9 mouse cellular contexts compared by ENCODE assay signal in genomic region chr13:60099469-60100129, GRCm38 (mm10).
DNase-seq lines count a peak whose midpoint lies in the region; ATAC-seq and TF ChIP-seq lines count a peak whose summit lies in the region.
"Had no signal": no experiment of that assay in that cellular context is flagged by ENCODE, and none has a peak within 500 bp of the region (broad histone marks: within the 10 kb centered on the region; RNA-seq: fewer than 3 reads in every experiment).

No protein-coding gene starts in this region.

- no peaks in the 10 kb centered on the region for H3K36me3 ChIP-seq in heart, embryonic 15.5 days
- no peaks in the 10 kb centered on the region for H3K36me3 ChIP-seq in MEL (ENCODE audit: control insufficient read depth in 1 of 2, insufficient read depth in 2 of 2, low read length in 2 of 2)
- no peaks in the 10 kb centered on the region for H3K36me3 ChIP-seq in intestine, postnatal 0 days (ENCODE audit: control insufficient read depth, insufficient read depth)
- H3K36me3 ChIP-seq in lung, postnatal 0 days (ENCODE audit: insufficient read depth, low read length), result no peaks in the 10 kb centered on the region
- no peaks in the 10 kb centered on the region for H3K36me3 ChIP-seq in hindbrain, embryonic 16.5 days (ENCODE audit: control insufficient read depth, insufficient read depth, low read length)

- no peak for TF ChIP-seq EP300 in MEL (IDR thresholded peaks at IDR 0.05; ENCODE audit: low read depth in 1 of 2, low read length in 2 of 2)
- no peak; the same call in 1 of the 2 replicates for TF ChIP-seq EP300 in lung, postnatal 0 days (IDR thresholded peaks at IDR 0.05)

- no peak for ATAC-seq in heart, embryonic 15.5 days (replicated peaks; ENCODE audit: insufficient number of reproducible peaks, insufficient read depth, low FRiP score, low read depth)
- no peak for ATAC-seq in intestine, postnatal 0 days
- ATAC-seq in lung, postnatal 0 days, result peak; percentile 83
- no peak for ATAC-seq in hindbrain, embryonic 16.5 days

- no peak; a peak in 2 of 6 replicates for TF ChIP-seq CTCF in MEL (IDR thresholded peaks at IDR 0.05 in 2 of 3, conservative IDR thresholded peaks at IDR 0.05 in 1 of 3; ENCODE audit: control insufficient read depth in 1 of 3, insufficient read depth in 1 of 3, low read depth in 2 of 3, low read length in 3 of 3, poor library complexity in 1 of 3, severe bottlenecking in 1 of 3)
- TF ChIP-seq CTCF in intestine, postnatal 0 days (IDR thresholded peaks at IDR 0.05; ENCODE audit: low read depth), result peak; percentile 60
- TF ChIP-seq CTCF in lung, postnatal 0 days (IDR thresholded peaks at IDR 0.05), result peak; percentile 64

- H3K27me3 ChIP-seq in heart, embryonic 15.5 days, result no peaks in the 10 kb centered on the region
- no peaks in the 10 kb centered on the region for H3K27me3 ChIP-seq in MEL (ENCODE audit: control insufficient read depth in 1 of 2, insufficient read depth in 2 of 2, low read length in 2 of 2)
- H3K27me3 ChIP-seq in intestine, postnatal 0 days (replicated peaks; ENCODE audit: control insufficient read depth, insufficient read depth, low read length), result no peaks in the 10 kb centered on the region
- no peaks in the 10 kb centered on the region for H3K27me3 ChIP-seq in lung, postnatal 0 days (replicated peaks; ENCODE audit: insufficient read depth, low read length)
- no peaks in the 10 kb centered on the region for H3K27me3 ChIP-seq in hindbrain, embryonic 16.5 days (replicated peaks; ENCODE audit: control insufficient read depth, insufficient read depth, low read length)

- no peak overlapping the region for H3K4me3 ChIP-seq in heart, embryonic 15.5 days
- H3K4me3 ChIP-seq in MEL (ENCODE audit: control insufficient read depth in 1 of 2, insufficient read depth in 1 of 2, low read depth in 2 of 2, low read length in 2 of 2), result no peak overlapping the region
- H3K4me3 ChIP-seq in intestine, postnatal 0 days (ENCODE audit: low read depth, low read length), result no peak overlapping the region
- H3K4me3 ChIP-seq in lung, postnatal 0 days (ENCODE audit: low read depth, low read length), result no peak overlapping the region
- no peak overlapping the region for H3K4me3 ChIP-seq in hindbrain, embryonic 16.5 days (ENCODE audit: low read length)

- no peak overlapping the region for H3K4me2 ChIP-seq in heart, embryonic 15.5 days
- no peak overlapping the region for H3K4me2 ChIP-seq in intestine, postnatal 0 days (replicated peaks; ENCODE audit: low read depth)
- H3K4me2 ChIP-seq in lung, postnatal 0 days (replicated peaks; ENCODE audit: low read depth, low read length), result no peak overlapping the region
- no peak overlapping the region for H3K4me2 ChIP-seq in hindbrain, embryonic 16.5 days (ENCODE audit: low read length)

- no peak for TF ChIP-seq RAD21 in MEL (IDR thresholded peaks at IDR 0.05; ENCODE audit: low read depth, low read length)

- WGBS in heart, embryonic 15.5 days, result 74% methylated on average over 14 of the region's 14 CpGs
- 77% methylated on average over 14 of the region's 14 CpGs for WGBS in intestine, postnatal 0 days
- 65% methylated on average over 14 of the region's 14 CpGs for WGBS in lung, postnatal 0 days
- WGBS in hindbrain, embryonic 16.5 days, result 55% methylated on average over 14 of the region's 14 CpGs

- no peaks in the 10 kb centered on the region for H3K79me2 ChIP-seq in MEL (ENCODE audit: control insufficient read depth, insufficient read depth, low read length, poor library complexity)

- H3K4me1 ChIP-seq in heart, embryonic 15.5 days (replicated peaks), result no peaks in the 10 kb centered on the region
- no peaks in the 10 kb centered on the region for H3K4me1 ChIP-seq in MEL (ENCODE audit: control insufficient read depth in 1 of 2, insufficient read depth in 2 of 2, low read length in 2 of 2)
- no peaks in the 10 kb centered on the region for H3K4me1 ChIP-seq in intestine, postnatal 0 days (replicated peaks; ENCODE audit: control insufficient read depth, insufficient read depth, low read length)
- H3K4me1 ChIP-seq in lung, postnatal 0 days (ENCODE audit: insufficient read depth, low read depth, low read length), result no peaks in the 10 kb centered on the region
- no peaks in the 10 kb centered on the region for H3K4me1 ChIP-seq in hindbrain, embryonic 16.5 days (ENCODE audit: control insufficient read depth, insufficient read depth, low read depth, low read length)

- H3K9ac ChIP-seq in heart, embryonic 15.5 days, result no peak overlapping the region
- H3K9ac ChIP-seq in MEL (ENCODE audit: control insufficient read depth, low read depth, low read length, poor library complexity, severe bottlenecking), result no peak overlapping the region
- no peak overlapping the region for H3K9ac ChIP-seq in intestine, postnatal 0 days (ENCODE audit: low read depth, low read length)
- H3K9ac ChIP-seq in lung, postnatal 0 days (replicated peaks; ENCODE audit: low read depth), result no peak overlapping the region
- no peak overlapping the region for H3K9ac ChIP-seq in hindbrain, embryonic 16.5 days (ENCODE audit: low read depth, low read length)

- no peak for DNase-seq in heart, postnatal 25 days (ENCODE audit: low spot score)
- peak; percentile 2 for DNase-seq in MEL (ENCODE audit: low read depth, low spot score)
- DNase-seq in lung, postnatal 0 days (ENCODE audit: low spot score), result peak; percentile 85
- no peak for DNase-seq in layer of hippocampus, adult 9-10 months (ENCODE audit: low spot score)
- DNase-seq in gastrocnemius, postnatal 36 days, result no peak
- DNase-seq: heart, postnatal 10 days had no signal

- intact Hi-C loops in heart, postnatal 25 days (cut with DNase I), result loop anchor here (5.0 kb wide), 1 partner anchor 68 kb away; no protein-coding TSS in a partner anchor
- intact Hi-C loops in gastrocnemius, postnatal 36 days (cut with DNase I), result no loop called here

- no peak for TF ChIP-seq POLR2A in MEL (IDR thresholded peaks at IDR 0.05; ENCODE audit: control insufficient read depth in 1 of 2, insufficient read depth in 1 of 2, low read depth in 1 of 2, low read length in 2 of 2, poor library complexity in 1 of 2)

- H3K9me3 ChIP-seq in heart, embryonic 15.5 days (replicated peaks), result no peaks in the 10 kb centered on the region
- H3K9me3 ChIP-seq in MEL (replicated peaks; ENCODE audit: insufficient read depth, low read length), result no peaks in the 10 kb centered on the region
- no peaks in the 10 kb centered on the region for H3K9me3 ChIP-seq in intestine, postnatal 0 days (ENCODE audit: control insufficient read depth)
- H3K9me3 ChIP-seq in lung, postnatal 0 days (ENCODE audit: low read length), result no peaks in the 10 kb centered on the region
- no peaks in the 10 kb centered on the region for H3K9me3 ChIP-seq in hindbrain, embryonic 16.5 days (ENCODE audit: control insufficient read depth, low read length)

- peak overlapping the region; percentile 47; the same call in 1 of the 2 replicates for H3K27ac ChIP-seq in heart, embryonic 15.5 days
- H3K27ac ChIP-seq in MEL (ENCODE audit: control insufficient read depth, low read depth, low read length), result no peak overlapping the region
- no peak overlapping the region; the same call in 1 of the 2 replicates for H3K27ac ChIP-seq in intestine, postnatal 0 days (ENCODE audit: low read depth, low read length)
- 0 out of 2 replicates have a peak overlapping the region, but pooled peaks have one; percentile 7 for H3K27ac ChIP-seq in lung, postnatal 0 days (ENCODE audit: low read length)
- no peak overlapping the region for H3K27ac ChIP-seq in hindbrain, embryonic 16.5 days (ENCODE audit: low read depth, low read length)

TF ChIP-seq in MEL, 35 proteins besides CTCF, POLR2A, EP300 and RAD21:
- TF ChIP-seq SIN3A (IDR thresholded peaks at IDR 0.05; ENCODE audit: low read length), result no peak
- no peak for TF ChIP-seq CHD1 (IDR thresholded peaks at IDR 0.05; ENCODE audit: low read depth, low read length)
- TF ChIP-seq JUND (IDR thresholded peaks at IDR 0.05; ENCODE audit: low read depth, low read length), result no peak
- no peak for TF ChIP-seq MAZ (IDR thresholded peaks at IDR 0.05; ENCODE audit: low read depth, low read length)
- no peak for TF ChIP-seq MYC (IDR thresholded peaks at IDR 0.05; ENCODE audit: low read depth, low read length)
- no peak for TF ChIP-seq UBTF (IDR thresholded peaks at IDR 0.05; ENCODE audit: borderline replicate concordance, insufficient read depth, low read depth, low read length)
- TF ChIP-seq USF2 (IDR thresholded peaks at IDR 0.05; ENCODE audit: borderline replicate concordance in 1 of 2, insufficient read depth in 1 of 2, low read depth in 1 of 2, low read length in 2 of 2), result no peak
- no peak for TF ChIP-seq E2F4 (IDR thresholded peaks at IDR 0.05; ENCODE audit: borderline replicate concordance, low read depth, low read length)
- TF ChIP-seq GATA1 (IDR thresholded peaks at IDR 0.05; ENCODE audit: low read depth, low read length), result no peak

Comparison
In these comparisons a context has a peak if more than half of its experiments do, and no peak if none do; other contexts are left out.
1. H3K27ac ChIP-seq: peak in heart, embryonic 15.5 days (single experiment) and lung, postnatal 0 days (single experiment); none in MEL (single experiment), intestine, postnatal 0 days (single experiment) and hindbrain, embryonic 16.5 days (single experiment).
2. DNase-seq: peak in MEL (single experiment) and lung, postnatal 0 days (single experiment); none in heart, postnatal 25 days (single experiment), layer of hippocampus, adult 9-10 months (single experiment) and gastrocnemius, postnatal 36 days (0 of 2).
3. CTCF ChIP-seq: peak in intestine, postnatal 0 days (single experiment) and lung, postnatal 0 days (single experiment); none in MEL (0 of 3).